Mouse (Mus musculus): ENCODE results near the gene Neil3. TPM values are rescaled to one million over a fixed set of nuclear protein-coding genes. Genes with fewer than 3 reads are reported as not detected.

Gene Neil3
- total and polyA plus RNA-seq, 3 experiments: 10.3 to 16.7 (median 14.7) TPM

DNA sequence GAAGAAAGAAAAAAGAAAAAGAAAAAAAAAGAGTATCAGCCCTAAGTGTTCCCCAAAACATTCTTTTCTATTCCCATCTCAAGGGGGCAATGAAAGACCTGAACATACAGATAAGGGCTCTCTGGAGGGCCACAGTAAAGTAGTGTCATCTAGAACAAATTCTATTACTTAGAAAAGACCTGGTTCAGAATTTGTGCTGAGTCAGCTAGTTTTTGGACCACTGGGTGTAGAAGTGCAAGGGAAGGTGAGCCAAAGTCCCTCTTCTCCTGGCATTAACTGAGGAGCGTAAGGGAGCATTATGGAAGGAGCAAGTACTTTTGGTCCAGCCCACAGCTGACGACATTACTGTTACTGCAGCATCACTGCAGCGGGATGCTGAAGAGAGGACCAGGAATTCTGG is 19.7 kb downstream of the Neil3 start:
- H3K27ac ChIP-seq (ENCODE audit: insufficient read depth, low read depth): no peak overlapping the region
- TF ChIP-seq ZMIZ1 (IDR thresholded peaks at IDR 0.05; ENCODE audit: low read depth, low read length) (no peak), MAFK (IDR thresholded peaks at IDR 0.05; ENCODE audit: insufficient replicate concordance, low read length) (peak; percentile 98)
- peaks cover 3 to 20% of the 10 kb centered on the region in 2 experiments for H3K36me3 ChIP-seq (replicated peaks in 1 of 2; ENCODE audit: control insufficient read depth in 1 of 2, insufficient read depth in 1 of 2, low read length in 1 of 2)
- dilution Hi-C loops (cut with MboI; ENCODE audit: extremely low pct_ligation_motif_present, extremely low pct_unique_long_range_greater_than_20kb, low sequenced_read_pairs) (no loop called here), in situ Hi-C loops (cut with MboI; ENCODE audit: low pct_ligation_motif_present, low pct_unique_long_range_greater_than_20kb, low sequenced_read_pairs) (no loop called here)
- no peak for DNase-seq (ENCODE audit: extremely low read depth)
- no peak overlapping the region for H3K9ac ChIP-seq (ENCODE audit: insufficient read depth, low read depth)
- no peaks in the 10 kb centered on the region for H3K79me2 ChIP-seq (replicated peaks; ENCODE audit: control insufficient read depth, extremely low read depth, insufficient read depth, poor library complexity, severe bottlenecking)
- no peaks in the 10 kb centered on the region for H3K27me3 ChIP-seq (replicated peaks)
- no peak overlapping the region for H3K4me2 ChIP-seq (ENCODE audit: insufficient read depth, low read depth, poor library complexity, severe bottlenecking)
- no peaks in the 10 kb centered on the region for H3K9me3 ChIP-seq (replicated peaks; ENCODE audit: low read length)
- H3K4me3 ChIP-seq (replicated peaks in 1 of 3; ENCODE audit: low read depth in 2 of 3, low read length in 2 of 3, poor library complexity in 1 of 3): no peak overlapping the region
- H3K4me1 ChIP-seq (ENCODE audit: control insufficient read depth in 1 of 2, insufficient read depth in 2 of 2): no peaks in the 10 kb centered on the region

DNA sequence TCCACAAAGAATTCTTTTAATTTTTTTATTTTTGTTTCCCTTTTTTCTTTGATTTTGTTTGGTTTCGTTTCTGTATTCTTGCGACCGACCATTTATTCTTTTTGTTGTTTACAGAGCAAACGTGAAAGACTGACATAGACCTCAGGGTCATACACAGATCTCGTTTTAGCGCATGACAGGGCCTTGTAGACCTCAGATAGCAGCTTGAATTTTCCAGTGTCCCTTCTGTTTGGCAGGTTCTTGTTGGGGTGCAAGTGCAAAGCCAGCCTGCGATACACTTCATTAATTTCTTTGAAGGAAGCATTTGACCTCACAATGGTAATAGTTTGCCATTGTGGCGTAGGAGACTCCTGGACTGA is 24.6 kb downstream of the Neil3 start:
- dilution Hi-C loops (cut with MboI; ENCODE audit: extremely low pct_ligation_motif_present, extremely low pct_unique_long_range_greater_than_20kb, low sequenced_read_pairs): no loop called here
- no peak overlapping the region for H3K4me2 ChIP-seq (ENCODE audit: insufficient read depth, low read depth, poor library complexity, severe bottlenecking)

DNA sequence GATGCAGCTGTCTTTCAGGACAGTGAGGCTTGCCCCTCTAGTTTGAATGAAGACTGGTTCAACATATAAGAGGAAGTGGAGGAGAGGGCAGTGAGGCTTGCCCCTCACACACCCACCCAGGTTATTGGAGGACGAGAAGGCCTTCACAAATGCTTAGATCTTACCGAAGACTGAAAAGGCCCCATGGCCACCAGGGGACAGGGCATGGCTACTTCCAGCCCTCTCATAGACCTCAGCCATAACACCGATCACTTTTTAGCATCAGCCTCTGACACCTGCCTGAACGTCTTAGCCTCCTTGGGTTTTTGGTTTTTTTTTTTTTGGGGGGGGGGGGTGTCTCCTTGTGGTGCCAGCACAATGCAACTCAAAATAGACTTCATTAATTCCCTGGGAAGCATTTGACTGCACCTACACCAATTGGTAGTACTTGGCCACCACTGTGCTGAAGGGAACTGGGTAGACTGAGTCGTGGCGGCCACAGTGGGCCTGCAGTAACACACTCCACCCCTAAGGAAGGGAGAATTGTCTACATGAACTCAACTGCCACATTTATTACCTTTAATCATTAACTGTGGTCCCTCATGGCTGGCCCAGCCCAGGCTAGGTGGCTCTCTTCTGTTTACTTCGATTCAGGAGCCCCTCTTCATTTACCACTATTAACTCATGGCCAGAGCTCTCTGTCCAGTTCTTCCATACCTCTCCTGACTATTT is 25.1 kb downstream of the Neil3 start:
- Histone ChIP-seq H3K9me3 (replicated peaks; ENCODE audit: low read length) (no peaks in the 10 kb centered on the region), H3K27ac (ENCODE audit: insufficient read depth, low read depth) (no peak overlapping the region), H3K27me3 (replicated peaks) (no peaks in the 10 kb centered on the region), H3K4me3 (replicated peaks in 1 of 3; ENCODE audit: low read depth in 2 of 3, low read length in 2 of 3, poor library complexity in 1 of 3) (no peak overlapping the region), H3K4me1 (ENCODE audit: control insufficient read depth in 1 of 2, insufficient read depth in 2 of 2) (no peaks in the 10 kb centered on the region), H3K9ac (ENCODE audit: insufficient read depth, low read depth) (no peak overlapping the region), H3K36me3 (replicated peaks in 1 of 2; ENCODE audit: control insufficient read depth in 1 of 2, insufficient read depth in 1 of 2, low read length in 1 of 2) (peaks cover 3 to 24% of the 10 kb centered on the region in 2 experiments), H3K79me2 (replicated peaks; ENCODE audit: control insufficient read depth, extremely low read depth, insufficient read depth, poor library complexity, severe bottlenecking) (no peaks in the 10 kb centered on the region), H3K4me2 (ENCODE audit: insufficient read depth, low read depth, poor library complexity, severe bottlenecking) (no peak overlapping the region)
- no peak for DNase-seq (ENCODE audit: extremely low read depth)
- dilution Hi-C loops (cut with MboI; ENCODE audit: extremely low pct_ligation_motif_present, extremely low pct_unique_long_range_greater_than_20kb, low sequenced_read_pairs) (no loop called here), in situ Hi-C loops (cut with MboI; ENCODE audit: low pct_ligation_motif_present, low pct_unique_long_range_greater_than_20kb, low sequenced_read_pairs) (no loop called here)
- TF ChIP-seq MAZ (IDR thresholded peaks at IDR 0.05; ENCODE audit: low read depth, low read length) (no peak), MEF2A (IDR thresholded peaks at IDR 0.05; ENCODE audit: borderline replicate concordance, low read depth, low read length) (no peak), NRF1 (IDR thresholded peaks at IDR 0.05; ENCODE audit: low read depth, low read length) (no peak), EP300 (IDR thresholded peaks at IDR 0.05; ENCODE audit: low read length) (no peak), E2F4 (IDR thresholded peaks at IDR 0.05; ENCODE audit: insufficient replicate concordance, low read depth, low read length) (no peak), TBP (conservative IDR thresholded peaks at IDR 0.05; ENCODE audit: low read depth, low read length) (no peak), CTCF (conservative IDR thresholded peaks at IDR 0.05 in 1 of 2, IDR thresholded peaks at IDR 0.05 in 1 of 2; ENCODE audit: low read depth in 2 of 2, low read length in 2 of 2) (no peak), CHD1 (IDR thresholded peaks at IDR 0.05; ENCODE audit: low read depth, low read length) (no peak), ZKSCAN1 (IDR thresholded peaks at IDR 0.05; ENCODE audit: borderline replicate concordance, low read depth, low read length) (no peak), GABPA (IDR thresholded peaks at IDR 0.05; ENCODE audit: insufficient replicate concordance, low read depth, low read length) (no peak), RAD21 (IDR thresholded peaks at IDR 0.05; ENCODE audit: low read depth, low read length) (no peak), TCF12 (IDR thresholded peaks at IDR 0.05; ENCODE audit: low read depth, low read length) (no peak), POLR2A (IDR thresholded peaks at IDR 0.05; ENCODE audit: low read depth, low read length) (no peak), ZNF384 (IDR thresholded peaks at IDR 0.05; ENCODE audit: low read depth, low read length) (no peak), ETS1 (conservative IDR thresholded peaks at IDR 0.05; ENCODE audit: low read depth, low read length) (no peak), SMC3 (IDR thresholded peaks at IDR 0.05; ENCODE audit: low read depth, low read length) (no peak), HCFC1 (IDR thresholded peaks at IDR 0.05; ENCODE audit: low read depth, low read length) (no peak), PAX5 (IDR thresholded peaks at IDR 0.05; ENCODE audit: low read length) (no peak)

More for the DNA sequence above, 24.6 kb downstream of the Neil3 start:
- H3K4me1 ChIP-seq (ENCODE audit: control insufficient read depth in 1 of 2, insufficient read depth in 2 of 2): no peaks in the 10 kb centered on the region
- no peak overlapping the region for H3K4me3 ChIP-seq (replicated peaks in 1 of 3; ENCODE audit: low read depth in 2 of 3, low read length in 2 of 3, poor library complexity in 1 of 3)
- no peak for TF ChIP-seq PAX5 (IDR thresholded peaks at IDR 0.05; ENCODE audit: low read length)
- no peak for TF ChIP-seq EP300 (IDR thresholded peaks at IDR 0.05; ENCODE audit: low read length)
- TF ChIP-seq E2F4 (IDR thresholded peaks at IDR 0.05; ENCODE audit: insufficient replicate concordance, low read depth, low read length): no peak
- no peak for TF ChIP-seq CHD1 (IDR thresholded peaks at IDR 0.05; ENCODE audit: low read depth, low read length)
- no peak for TF ChIP-seq UBTF (IDR thresholded peaks at IDR 0.05; ENCODE audit: low read depth, low read length)
- no peak for TF ChIP-seq NELFE (IDR thresholded peaks at IDR 0.05; ENCODE audit: low read depth, low read length)
- no peak for TF ChIP-seq BHLHE40 (IDR thresholded peaks at IDR 0.05; ENCODE audit: low read depth, low read length)
- no peak for TF ChIP-seq HCFC1 (IDR thresholded peaks at IDR 0.05; ENCODE audit: low read depth, low read length)
- no peak for TF ChIP-seq MXI1 (IDR thresholded peaks at IDR 0.05; ENCODE audit: low read depth, low read length)
- TF ChIP-seq TCF12 (IDR thresholded peaks at IDR 0.05; ENCODE audit: low read depth, low read length): no peak
- TF ChIP-seq MYC (IDR thresholded peaks at IDR 0.05; ENCODE audit: low read depth, low read length): no peak
- TF ChIP-seq JUN (IDR thresholded peaks at IDR 0.05; ENCODE audit: insufficient read depth, low read depth, low read length): no peak
- TF ChIP-seq KAT2A (IDR thresholded peaks at IDR 0.05; ENCODE audit: insufficient replicate concordance, low read length): no peak
- no peak for TF ChIP-seq USF1 (IDR thresholded peaks at IDR 0.05; ENCODE audit: low read depth, low read length)
- no peak for TF ChIP-seq CHD2 (IDR thresholded peaks at IDR 0.05; ENCODE audit: low read length)
- TF ChIP-seq ZKSCAN1 (IDR thresholded peaks at IDR 0.05; ENCODE audit: borderline replicate concordance, low read depth, low read length): no peak
- TF ChIP-seq MEF2A (IDR thresholded peaks at IDR 0.05; ENCODE audit: borderline replicate concordance, low read depth, low read length): no peak
- TF ChIP-seq IRF4 (IDR thresholded peaks at IDR 0.05; ENCODE audit: low read depth, low read length): no peak
- H3K79me2 ChIP-seq (replicated peaks; ENCODE audit: control insufficient read depth, extremely low read depth, insufficient read depth, poor library complexity, severe bottlenecking): no peaks in the 10 kb centered on the region
- H3K27ac ChIP-seq (ENCODE audit: insufficient read depth, low read depth): no peak overlapping the region
- no peak overlapping the region for H3K9ac ChIP-seq (ENCODE audit: insufficient read depth, low read depth)
- in situ Hi-C loops (cut with MboI; ENCODE audit: low pct_ligation_motif_present, low pct_unique_long_range_greater_than_20kb, low sequenced_read_pairs): no loop called here
- peaks cover 3 to 26% of the 10 kb centered on the region in 2 experiments for H3K36me3 ChIP-seq (replicated peaks in 1 of 2; ENCODE audit: control insufficient read depth in 1 of 2, insufficient read depth in 1 of 2, low read length in 1 of 2)
- DNase-seq (ENCODE audit: extremely low read depth): no peak
- H3K9me3 ChIP-seq (replicated peaks; ENCODE audit: low read length): no peaks in the 10 kb centered on the region
- no peaks in the 10 kb centered on the region for H3K27me3 ChIP-seq (replicated peaks)

All from CH12.LX (cell line).